Mouse (Mus musculus) layer of hippocampus, adult 18-20 months (tissue): ENCODE measurements at regions not wholly inside any gene's neighbourhood (a gene's known extent, or its start where the extent isn't known, plus 50 kb on each side); places are given as distances from the start of the nearest gene placed in this dataset.

Source experiments
- DNase-seq, 2 experiments: peaks; one replicate each; pipeline ENCODE4 v3.0.0; 2022; ENCODE audit warnings: low spot score in 2 of 2

- no peak for DNase-seq
Measured at GRCm38 (mm10) chr9:61679686-61680085, 234.7 kb downstream of the Rplp1 start.

DNA sequence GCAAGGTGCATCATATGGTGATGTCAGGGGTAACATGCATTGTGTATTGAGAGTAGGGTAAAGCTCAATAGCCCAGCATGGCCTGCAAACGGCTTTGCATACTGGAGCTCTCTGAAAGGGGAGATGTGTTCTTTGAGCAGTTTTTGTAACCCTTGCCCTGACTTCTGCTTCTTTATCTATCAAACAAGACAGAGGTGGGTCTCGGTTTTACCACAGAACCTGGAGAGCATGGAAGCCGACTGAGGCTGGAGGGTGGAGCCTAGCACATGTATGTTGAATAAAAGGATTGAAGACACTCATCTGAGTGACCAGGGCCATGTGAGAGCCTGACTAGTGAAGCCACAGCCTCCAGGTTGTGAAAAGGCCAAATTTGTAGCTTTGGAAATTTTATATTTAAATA is 236.7 kb downstream of the Rplp1 start:
- DNase-seq: no peak

GRCm38 (mm10) chr9:61677037-61677436 is 237.3 kb downstream of the Rplp1 start:
- peak; percentile 62 to 81 for DNase-seq

GRCm38 (mm10) chr9:61675366-61675765 is 239.0 kb downstream of the Rplp1 start:
- DNase-seq: no peak

DNA sequence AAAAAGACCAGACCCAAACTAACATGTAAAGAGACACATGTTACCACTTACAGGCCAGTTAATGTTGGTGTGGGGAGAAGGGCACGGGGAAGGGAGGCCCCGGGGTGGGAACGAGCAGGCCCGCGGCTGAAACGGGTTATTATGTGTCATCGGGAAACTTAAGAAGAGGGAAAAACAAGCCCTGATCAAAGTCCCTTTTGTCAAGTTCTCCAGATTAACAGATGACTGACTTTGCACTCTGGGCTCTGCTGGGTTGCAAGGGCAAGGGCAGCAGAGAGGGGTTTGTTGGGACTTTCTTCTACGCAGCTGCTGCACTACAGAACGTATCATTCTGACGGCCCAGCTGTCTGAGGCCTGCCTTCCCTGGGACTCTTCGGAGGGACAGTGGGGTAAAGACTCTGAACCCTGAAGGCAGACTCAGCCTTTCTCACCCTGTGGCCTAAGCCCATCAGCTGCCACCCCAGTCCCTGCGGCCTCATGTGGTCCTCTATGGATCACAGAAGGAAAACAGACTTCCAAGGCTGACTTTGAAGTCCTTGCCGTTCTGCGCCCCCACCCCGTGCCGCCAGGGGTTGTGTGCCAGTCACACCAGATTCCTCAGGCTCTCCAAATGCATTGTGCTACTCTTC is 240.7 kb downstream of the Rplp1 start:
- DNase-seq: no peak

GRCm38 (mm10) chr9:61670986-61671385 is 243.4 kb downstream of the Rplp1 start:
- DNase-seq: no peak

- no peak for DNase-seq
Measured at GRCm38 (mm10) chr9:61669729-61670520, 244.4 kb downstream of the Rplp1 start.

DNA sequence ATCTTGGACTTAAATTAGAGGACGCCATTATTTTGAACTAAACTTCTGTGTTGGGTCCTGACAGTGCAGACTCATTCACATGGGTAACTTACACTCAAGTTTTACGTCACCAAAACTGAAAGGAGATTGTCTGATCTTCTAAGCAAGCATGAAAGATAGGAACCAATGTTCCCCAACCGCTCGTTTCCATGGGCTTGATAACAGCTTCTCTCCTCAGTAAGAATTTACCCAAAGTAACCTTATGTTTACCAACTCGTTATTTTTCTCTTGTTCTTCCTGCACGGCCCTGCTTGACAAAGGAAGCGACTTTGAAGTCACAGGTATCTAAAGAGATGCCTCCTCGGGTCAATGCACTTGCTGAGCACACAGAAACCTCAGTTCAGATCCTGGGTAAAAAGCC is 245.6 kb downstream of the Rplp1 start:
- DNase-seq: no peak

- no peak for DNase-seq
Measured at GRCm38 (mm10) chr9:61668157-61668697, 246.1 kb downstream of the Rplp1 start.

DNA sequence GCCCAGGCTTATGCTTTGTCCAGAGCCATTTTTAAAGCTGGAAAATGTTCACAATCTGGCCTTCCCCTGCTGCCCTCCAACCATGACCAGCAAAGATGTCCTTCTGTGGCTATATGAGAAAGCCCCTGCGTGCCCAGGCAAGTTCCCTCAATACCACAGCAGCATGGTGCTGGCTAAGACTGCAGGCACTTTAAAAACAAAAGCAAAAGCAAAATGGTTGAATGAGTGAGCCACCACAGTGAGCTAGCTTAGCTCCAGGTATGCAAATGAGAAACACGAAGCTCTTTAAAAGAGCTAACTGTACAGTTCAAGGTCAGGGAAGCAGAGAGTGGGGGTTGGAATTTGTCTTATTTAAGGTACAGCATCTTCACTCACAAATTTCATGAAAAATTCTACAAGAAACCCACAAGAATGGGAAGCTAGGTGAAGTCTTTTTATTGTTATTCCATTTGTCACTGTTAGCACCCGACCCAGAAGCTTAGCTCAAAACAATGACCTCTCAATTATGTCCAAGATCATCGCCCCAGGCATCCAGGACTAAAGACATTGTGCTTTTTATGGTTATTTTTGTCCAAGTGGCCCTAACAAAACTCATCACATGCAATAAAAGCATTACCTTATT is 246.8 kb downstream of the Rplp1 start:
- no peak for DNase-seq

- DNase-seq: no peak
Measured at GRCm38 (mm10) chr9:61666761-61667332, 247.5 kb downstream of the Rplp1 start.

DNA sequence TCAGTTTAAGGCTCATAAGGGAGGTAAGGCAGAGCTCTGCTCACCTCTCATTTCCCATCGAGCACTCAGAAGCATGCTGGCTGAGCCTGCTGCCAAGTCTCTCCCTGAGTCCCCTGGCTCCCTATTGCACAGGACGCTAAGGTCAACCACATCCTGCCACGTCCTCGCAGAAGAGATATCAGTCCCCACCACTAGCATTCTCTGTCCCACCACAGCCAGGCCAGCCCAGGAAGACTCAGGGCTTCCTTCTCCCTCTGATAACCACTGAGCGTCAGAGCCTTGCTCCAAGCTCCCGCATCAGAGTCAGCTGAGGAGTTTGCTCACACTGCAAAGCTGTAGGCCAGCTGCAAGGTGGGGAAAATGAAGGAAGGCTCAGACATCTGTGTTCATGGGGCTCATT is 248.2 kb downstream of the Rplp1 start:
- no peak for DNase-seq

GRCm38 (mm10) chr9:61665254-61665653 is 249.1 kb downstream of the Rplp1 start:
- DNase-seq: no peak

GRCm38 (mm10) chr9:61664000-61664622 is 250.2 kb downstream of the Rplp1 start:
- no peak for DNase-seq

DNA sequence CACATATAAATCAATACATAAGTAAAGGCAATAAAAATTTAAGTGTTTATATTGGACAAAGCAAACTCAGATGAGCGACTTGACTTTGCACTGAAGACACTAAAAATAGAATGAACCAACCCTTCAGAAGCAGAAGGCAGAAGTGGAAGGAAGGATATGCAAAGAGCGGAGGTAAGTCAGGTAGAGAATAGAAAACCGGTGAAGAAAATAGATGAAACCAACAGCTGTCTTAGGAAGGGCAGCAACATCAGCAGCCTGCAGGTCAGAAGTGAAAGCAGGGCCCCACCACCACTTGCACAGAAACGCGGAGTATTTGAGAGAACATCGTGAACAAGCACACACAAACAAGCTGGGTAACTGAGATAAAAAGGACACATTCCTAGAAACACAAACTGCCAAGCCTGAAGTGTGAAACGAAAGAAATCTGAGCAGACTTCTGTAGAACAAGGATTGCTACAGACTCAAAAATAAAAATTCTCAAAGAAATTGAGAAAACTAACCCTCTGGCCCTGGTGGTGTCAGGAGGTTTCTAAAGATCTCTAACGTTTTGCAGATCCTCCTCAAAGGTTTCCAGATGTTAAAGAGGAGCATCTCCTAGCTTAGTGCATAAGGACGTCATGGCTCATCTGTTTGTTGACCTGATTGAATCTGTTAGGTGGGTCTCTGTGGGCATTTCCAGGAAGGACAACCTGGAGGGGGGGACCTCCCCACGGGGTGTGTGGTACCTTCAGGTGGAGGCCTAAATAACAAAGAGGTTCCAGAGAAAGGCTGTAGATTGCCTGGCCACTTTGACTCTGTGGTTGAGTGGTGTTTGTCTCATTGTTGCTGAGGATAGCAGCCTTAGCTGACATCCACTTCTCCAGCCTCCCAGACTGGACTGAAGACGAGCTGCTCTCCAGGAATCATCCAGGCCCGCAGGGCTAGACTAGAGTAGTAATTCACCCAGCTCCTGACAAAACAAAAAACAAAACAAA is 252.0 kb downstream of the Rplp1 start:
- DNase-seq: no peak

DNA sequence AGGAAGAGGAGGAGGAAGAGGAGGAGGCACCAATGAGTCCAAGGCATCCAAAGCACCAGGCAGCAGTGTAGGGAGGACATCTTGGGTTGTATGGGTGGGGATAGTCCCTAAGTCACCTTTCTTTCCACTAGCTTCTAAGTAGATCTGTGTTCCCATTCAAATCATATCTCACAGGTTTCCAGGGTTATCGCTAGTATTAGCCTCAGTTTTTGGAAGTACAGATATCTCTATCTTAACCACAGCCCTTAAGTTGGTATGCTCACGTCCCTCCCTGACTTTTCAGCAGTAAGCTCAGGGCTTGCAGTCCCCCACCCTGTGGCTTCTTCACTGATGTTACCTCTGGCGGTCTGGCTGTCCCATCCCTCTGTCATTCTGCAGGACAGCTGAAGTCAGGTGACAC is 254.2 kb downstream of the Rplp1 start:
- DNase-seq: no peak

GRCm38 (mm10) chr9:61657996-61658395 is 256.3 kb downstream of the Rplp1 start:
- DNase-seq: no peak

GRCm38 (mm10) chr9:61655433-61655981 is 258.8 kb downstream of the Rplp1 start:
- DNase-seq: peak in 1 of 2 experiments; percentile 10

DNA sequence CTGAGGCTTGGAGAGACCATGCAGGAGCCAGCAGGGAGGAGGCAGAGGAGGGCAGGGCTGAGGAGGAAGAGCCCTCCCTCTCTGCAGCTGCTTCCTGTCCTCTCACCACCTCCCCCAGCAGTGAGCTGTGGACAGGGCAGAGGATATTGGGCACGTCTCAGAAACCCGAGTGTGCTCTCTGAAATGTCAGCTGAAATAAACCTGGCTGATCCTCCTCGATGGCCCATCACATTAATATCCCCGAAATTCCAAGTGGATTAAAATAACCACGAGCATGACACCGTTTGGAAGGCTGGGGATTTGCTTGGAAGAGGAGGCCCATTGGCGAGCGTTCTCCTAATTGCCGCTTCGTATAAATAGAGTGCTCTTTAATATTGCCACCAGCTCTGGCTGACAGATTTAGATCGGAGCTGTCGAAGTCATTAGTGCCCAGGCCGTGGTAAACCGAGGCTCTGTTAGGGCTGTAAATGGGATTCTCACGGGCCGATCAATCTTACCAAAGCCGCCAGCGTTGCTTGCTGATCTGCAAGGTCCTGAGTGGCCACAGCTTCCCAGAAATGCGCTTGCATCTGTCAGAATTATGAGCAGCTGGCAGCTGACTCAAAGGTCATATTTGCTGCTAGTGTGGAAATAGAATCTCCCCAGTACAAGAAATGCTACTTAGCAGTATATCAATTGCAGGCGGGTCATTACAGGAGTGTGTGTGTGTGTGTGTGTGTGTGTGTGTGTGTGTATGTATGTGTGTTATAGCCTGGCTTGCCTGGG is 268.5 kb downstream of the Rplp1 start:
- DNase-seq: no peak
